ENCODE assay signal across 25 mouse cellular contexts in genomic region chr5:46054850-46055249, GRCm38 (mm10).
"Had no signal": no experiment of that assay in that cellular context is flagged by ENCODE, and none has a peak within 500 bp of the region (broad histone marks: within the 10 kb centered on the region; RNA-seq: fewer than 3 reads in every experiment).

No protein-coding gene starts in this region.

- ATAC-seq: hindbrain, postnatal 0 days; intestine, embryonic 16.5 days; liver, embryonic 12.5 days had no signal

- H3K9me3 ChIP-seq: heart, embryonic 13.5 days; heart, embryonic 15.5 days; hindbrain, embryonic 15.5 days; kidney, embryonic 15.5 days; limb, embryonic 13.5 days; limb, embryonic 15.5 days; liver, embryonic 12.5 days had no signal

- H3K27ac ChIP-seq: heart, adult 2 months; heart, embryonic 13.5 days; heart, embryonic 15.5 days; hindbrain, postnatal 0 days; kidney, embryonic 15.5 days; kidney, postnatal 0 days; limb, embryonic 13.5 days; limb, embryonic 15.5 days; liver, embryonic 12.5 days had no signal

- H3K36me3 ChIP-seq: heart, embryonic 13.5 days; heart, embryonic 15.5 days; hindbrain, embryonic 15.5 days; kidney, embryonic 15.5 days; limb, embryonic 13.5 days; limb, embryonic 15.5 days; liver, embryonic 12.5 days had no signal

- H3K9ac ChIP-seq: heart, embryonic 13.5 days; heart, embryonic 15.5 days; hindbrain, embryonic 15.5 days; kidney, embryonic 15.5 days; limb, embryonic 13.5 days; limb, embryonic 15.5 days; liver, embryonic 12.5 days had no signal

- H3K4me1 ChIP-seq: heart, embryonic 13.5 days; heart, embryonic 15.5 days; kidney, embryonic 15.5 days; limb, embryonic 13.5 days; limb, embryonic 15.5 days; liver, embryonic 12.5 days had no signal

- H3K27me3 ChIP-seq: heart, embryonic 13.5 days; heart, embryonic 15.5 days; hindbrain, embryonic 15.5 days; kidney, embryonic 15.5 days; limb, embryonic 13.5 days; limb, embryonic 15.5 days; liver, embryonic 12.5 days had no signal

- H3K4me2 ChIP-seq: heart, embryonic 11.5 days; heart, embryonic 13.5 days; heart, embryonic 15.5 days; hindbrain, embryonic 15.5 days; kidney, embryonic 15.5 days; limb, embryonic 13.5 days; limb, embryonic 15.5 days; liver, embryonic 12.5 days had no signal

- H3K4me3 ChIP-seq: heart, adult 2 months; heart, embryonic 13.5 days; heart, embryonic 15.5 days; hindbrain, embryonic 15.5 days; kidney, embryonic 15.5 days; limb, embryonic 13.5 days; limb, embryonic 15.5 days; liver, embryonic 12.5 days had no signal

- DNase-seq: gastrocnemius, postnatal 14 days; gastrocnemius, postnatal 36 days; heart, adult 11 months; heart, adult 2 months; heart, postnatal 14 days; heart, postnatal 36 days; kidney, adult 11 months; kidney, adult 2 months; kidney, adult 9 months; kidney, postnatal 14 days; kidney, postnatal 36 days; layer of hippocampus, adult 9-11 months; layer of hippocampus, postnatal 36 days; left cerebral cortex, postnatal 4 days had no signal
